Comparison of ENCODE assay signal across 12 mouse cellular contexts in genomic region chr10:18107471-18107870, GRCm38 (mm10). TPM values are rescaled to one million over a fixed set of nuclear protein-coding genes. Genes with fewer than 3 reads are reported as not detected.
DNase-seq lines count a peak whose midpoint lies in the region; ATAC-seq and TF ChIP-seq lines count a peak whose summit lies in the region.
"Had no signal": no experiment of that assay in that cellular context is flagged by ENCODE, and none has a peak within 500 bp of the region (broad histone marks: within the 10 kb centered on the region; RNA-seq: fewer than 3 reads in every experiment).

No protein-coding gene starts in this region.

- H3K4me1 ChIP-seq in intestine, postnatal 0 days (replicated peaks; ENCODE audit: control insufficient read depth, insufficient read depth, low read length): no peaks in the 10 kb centered on the region
- no peaks in the 10 kb centered on the region for H3K4me1 ChIP-seq in intestine, embryonic 15.5 days (replicated peaks)
- H3K4me1 ChIP-seq: embryonic facial prominence, embryonic 15.5 days; heart, embryonic 10.5 days had no signal

- no peak overlapping the region for H3K9ac ChIP-seq in intestine, postnatal 0 days (ENCODE audit: low read depth, low read length)
- H3K9ac ChIP-seq in intestine, embryonic 15.5 days: no peak overlapping the region
- H3K9ac ChIP-seq: embryonic facial prominence, embryonic 15.5 days had no signal

- no peaks in the 10 kb centered on the region for H3K27me3 ChIP-seq in intestine, postnatal 0 days (replicated peaks; ENCODE audit: control insufficient read depth, insufficient read depth, low read length)
- H3K27me3 ChIP-seq in intestine, embryonic 15.5 days (replicated peaks): no peaks in the 10 kb centered on the region
- H3K27me3 ChIP-seq: embryonic facial prominence, embryonic 15.5 days had no signal

- ATAC-seq in intestine, postnatal 0 days: no peak
- ATAC-seq in intestine, embryonic 15.5 days: no peak
- ATAC-seq in erythroid progenitor cell, adult 5-6 weeks (replicated peaks; ENCODE audit: low FRiP score, poor library complexity, severe bottlenecking): no peak

- peak; percentile 66 for TF ChIP-seq CTCF in intestine, postnatal 0 days (IDR thresholded peaks at IDR 0.05; ENCODE audit: low read depth)

- no peak overlapping the region for H3K27ac ChIP-seq in intestine, postnatal 0 days (ENCODE audit: low read depth, low read length)
- no peak overlapping the region for H3K27ac ChIP-seq in intestine, embryonic 15.5 days
- H3K27ac ChIP-seq: embryonic facial prominence, embryonic 15.5 days; heart, embryonic 10.5 days had no signal

- H3K4me2 ChIP-seq in intestine, postnatal 0 days (replicated peaks; ENCODE audit: low read depth): no peak overlapping the region
- no peak overlapping the region for H3K4me2 ChIP-seq in intestine, embryonic 15.5 days (replicated peaks)
- H3K4me2 ChIP-seq: embryonic facial prominence, embryonic 15.5 days had no signal

- 77% methylated on average over 5 of the region's 5 CpGs for WGBS in intestine, postnatal 0 days
- WGBS in intestine, embryonic 15.5 days: 75% methylated on average over 5 of the region's 5 CpGs

- H3K4me3 ChIP-seq in intestine, postnatal 0 days (ENCODE audit: low read depth, low read length): no peak overlapping the region
- H3K4me3 ChIP-seq in intestine, embryonic 15.5 days (replicated peaks): no peak overlapping the region
- H3K4me3 ChIP-seq: embryonic facial prominence, embryonic 15.5 days; heart, embryonic 10.5 days; myocyte had no signal

- DNase-seq in thymus, postnatal 14 days: peak; percentile 11
- no peak for DNase-seq in thymus, postnatal 4 days
- DNase-seq in T-cell, adult 2 months (ENCODE audit: low spot score): peak; percentile 6
- DNase-seq in urinary bladder, postnatal 10 days (ENCODE audit: low spot score): no peak
- DNase-seq: kidney, postnatal 14 days; right cerebral cortex, postnatal 14 days had no signal

- no peaks in the 10 kb centered on the region for H3K9me3 ChIP-seq in intestine, postnatal 0 days (ENCODE audit: control insufficient read depth)
- H3K9me3 ChIP-seq in intestine, embryonic 15.5 days: no peaks in the 10 kb centered on the region
- H3K9me3 ChIP-seq: embryonic facial prominence, embryonic 15.5 days; heart, embryonic 10.5 days had no signal

- H3K36me3 ChIP-seq in intestine, postnatal 0 days (ENCODE audit: control insufficient read depth, insufficient read depth): peaks cover 5% of the 10 kb centered on the region
- H3K36me3 ChIP-seq in intestine, embryonic 15.5 days: 0 out of 2 replicates have a peak, but pooled peaks cover 2% of the 10 kb centered on the region

RNA-seq across cellular contexts. Expression of gene Reps1, which starts 51.8 kb away (rescaled TPM):
- 6.1 and 7.7 TPM in 2 replicates for polyA plus RNA-seq in intestine, postnatal 0 days (2015; fragmentation: Nextera tagmentation; extraction: Ambion mirVana)
- polyA plus RNA-seq in intestine, embryonic 15.5 days (2015; fragmentation: Nextera tagmentation; extraction: Ambion mirVana): 14.8 and 15.1 TPM in 2 replicates
- 12.3 and 18.0 TPM in 2 replicates for total RNA-seq in erythroid progenitor cell, adult 5-6 weeks (2015; ENCODE audit: low replicate concordance)
- total RNA-seq in erythroid progenitor cell, adult 5-6 weeks (2017; ENCODE audit: low replicate concordance): 14.3 and 16.3 TPM in 2 replicates

Comparison
In these comparisons a context has a peak if more than half of its experiments do, and no peak if none do; other contexts are left out.
1. DNase-seq: peak in thymus, postnatal 14 days (single experiment) and T-cell, adult 2 months (single experiment); none in thymus, postnatal 4 days (single experiment) and urinary bladder, postnatal 10 days (single experiment).